9 mouse cellular contexts compared by ENCODE assay signal in genomic region chr19:34547976-34548375, GRCm38 (mm10). TPM values are rescaled to one million over a fixed set of nuclear protein-coding genes. Genes with fewer than 3 reads are reported as not detected.
DNase-seq lines count a peak whose midpoint lies in the region; ATAC-seq and TF ChIP-seq lines count a peak whose summit lies in the region.
"Had no signal": no experiment of that assay in that cellular context is flagged by ENCODE, and none has a peak within 500 bp of the region (broad histone marks: within the 10 kb centered on the region; RNA-seq: fewer than 3 reads in every experiment).

No protein-coding gene starts in this region.

- DNase-seq in midbrain, embryonic 10.5 days (ENCODE audit: low spot score), result peak; percentile 66
- DNase-seq in adrenal gland, postnatal 4 days (ENCODE audit: low spot score in 2 of 2), result peak; percentile 31 to 63
- DNase-seq in liver, adult 2 months (ENCODE audit: extremely low read depth, low read depth, low spot score), result peak; percentile 56
- peak; percentile 46 for DNase-seq in retina, postnatal 7 days (ENCODE audit: low read depth, low spot score)
- DNase-seq in urinary bladder, adult 2 months (ENCODE audit: low spot score), result peak; percentile 45

- no peak overlapping the region for H3K4me2 ChIP-seq in midbrain, embryonic 15.5 days
- H3K4me2 ChIP-seq: heart, embryonic 15.5 days had no signal

- H3K9me3 ChIP-seq in midbrain, embryonic 10.5 days (replicated peaks), result no peaks in the 10 kb centered on the region
- H3K9me3 ChIP-seq in midbrain, embryonic 15.5 days, result no peaks in the 10 kb centered on the region
- H3K9me3 ChIP-seq: heart, embryonic 15.5 days had no signal

- 28% methylated on average over 7 of the region's 7 CpGs for WGBS in midbrain, embryonic 10.5 days
- 31% methylated on average over 7 of the region's 7 CpGs for WGBS in midbrain, embryonic 15.5 days
- 49% methylated on average over 7 of the region's 7 CpGs for WGBS in liver, adult 2 months

- H3K4me3 ChIP-seq in midbrain, embryonic 10.5 days, result no peak overlapping the region
- H3K4me3 ChIP-seq in midbrain, embryonic 15.5 days, result no peak overlapping the region
- no peak overlapping the region for H3K4me3 ChIP-seq in liver, adult 2 months (ENCODE audit: insufficient read depth, low read depth, low read length)
- H3K4me3 ChIP-seq: heart, embryonic 15.5 days had no signal

- no peaks in the 10 kb centered on the region for H3K36me3 ChIP-seq in midbrain, embryonic 10.5 days
- no peaks in the 10 kb centered on the region for H3K36me3 ChIP-seq in midbrain, embryonic 15.5 days (replicated peaks)
- H3K36me3 ChIP-seq in liver, adult 2 months (ENCODE audit: control insufficient read depth, insufficient read depth, low read length), result no peaks in the 10 kb centered on the region
- H3K36me3 ChIP-seq: heart, embryonic 15.5 days had no signal

- ATAC-seq in midbrain, embryonic 15.5 days (replicated peaks), result no peak
- peak; percentile 71 for ATAC-seq in erythroblast, adult 5-6 weeks (replicated peaks; ENCODE audit: low FRiP score, poor library complexity, severe bottlenecking)
- ATAC-seq in inflammation-experienced regulatory T-cells, adult 6 months, result peak; percentile 41

- H3K79me2 ChIP-seq in liver, adult 2 months (ENCODE audit: control insufficient read depth, insufficient read depth, low read length), result no peaks in the 10 kb centered on the region

- H3K27ac ChIP-seq in midbrain, embryonic 10.5 days (replicated peaks), result no peak overlapping the region
- no peak overlapping the region for H3K27ac ChIP-seq in midbrain, embryonic 15.5 days
- no peak overlapping the region for H3K27ac ChIP-seq in liver, adult 2 months (replicated peaks; ENCODE audit: insufficient read depth, low read depth, low read length)
- H3K27ac ChIP-seq: heart, embryonic 15.5 days had no signal

- TF ChIP-seq POLR2A in liver, adult 2 months (IDR thresholded peaks at IDR 0.05; ENCODE audit: extremely low read depth, insufficient read depth, low read length), result no peak

- H3K4me1 ChIP-seq in midbrain, embryonic 10.5 days, result peaks cover 24% of the 10 kb centered on the region
- peaks cover 7% of the 10 kb centered on the region for H3K4me1 ChIP-seq in midbrain, embryonic 15.5 days
- H3K4me1 ChIP-seq in liver, adult 2 months (ENCODE audit: control insufficient read depth, insufficient read depth, low read length), result no peaks in the 10 kb centered on the region; the same call in 1 of the 2 replicates

- no peak overlapping the region for H3K9ac ChIP-seq in midbrain, embryonic 15.5 days
- no peak overlapping the region for H3K9ac ChIP-seq in liver, adult 2 months (ENCODE audit: low read depth, low read length)
- H3K9ac ChIP-seq: heart, embryonic 15.5 days had no signal

- H3K27me3 ChIP-seq in midbrain, embryonic 10.5 days (ENCODE audit: low read depth, poor library complexity, severe bottlenecking), result no peaks in the 10 kb centered on the region
- H3K27me3 ChIP-seq in midbrain, embryonic 15.5 days (replicated peaks), result no peaks in the 10 kb centered on the region
- no peaks in the 10 kb centered on the region for H3K27me3 ChIP-seq in liver, adult 2 months (ENCODE audit: control insufficient read depth, insufficient read depth, low read length)
- H3K27me3 ChIP-seq: heart, embryonic 15.5 days had no signal

- TF ChIP-seq CTCF in liver, adult 2 months (IDR thresholded peaks at IDR 0.05; ENCODE audit: low read depth, low read length), result peak; percentile 86

RNA-seq across cellular contexts. Expression of gene Ifit2, which starts 2.5 kb away (rescaled TPM):
- 3.8 and 5.3 TPM in 2 replicates for polyA plus RNA-seq in midbrain, embryonic 10.5 days (2016; fragmentation: Nextera tagmentation; extraction: Ambion mirVana)
- 6.8 and 7.2 TPM in 2 replicates for polyA plus RNA-seq in midbrain, embryonic 15.5 days (2015; fragmentation: Nextera tagmentation; extraction: Ambion mirVana)
- 1 to 10 TPM; 4.2 to 5.5 TPM for total RNA-seq in adrenal gland, postnatal 4 days (2021)
- total RNA-seq in erythroblast, adult 5-6 weeks (2015; ENCODE audit: low replicate concordance), result 3.3 and 3.8 TPM in 2 replicates
- total RNA-seq in erythroblast, adult 5-6 weeks (2017; ENCODE audit: low replicate concordance), result 6.3 and 6.8 TPM in 2 replicates
- 10 to 100 TPM; 21.6 to 26.7 (median 26.3) TPM for polyA plus RNA-seq in inflammation-experienced regulatory T-cells, adult 6 months (2017; shearing (Covaris generic))
- 3.6 and 8.0 TPM in 2 replicates for total RNA-seq in liver, adult 2 months (2014; rRNA removed)
- 0.29 and 0.35 TPM in 2 replicates for polyA plus RNA-seq in liver, adult 2 months (2012; rRNA removed)
- polyA plus RNA-seq in urinary bladder, adult 2 months (2012; rRNA removed), result 7.8 and 8.4 TPM in 2 replicates

RNA-seq across cellular contexts. Expression of gene Lipa, which starts 20.7 kb away (rescaled TPM):
- polyA plus RNA-seq in midbrain, embryonic 10.5 days (2016; fragmentation: Nextera tagmentation; extraction: Ambion mirVana), result 18.2 and 22.2 TPM in 2 replicates
- 22.8 and 24.0 TPM in 2 replicates for polyA plus RNA-seq in midbrain, embryonic 15.5 days (2015; fragmentation: Nextera tagmentation; extraction: Ambion mirVana)
- total RNA-seq in adrenal gland, postnatal 4 days (2021), result 100 to 1,000 TPM; 118 to 120 TPM
- 50.1 and 57.7 TPM in 2 replicates for total RNA-seq in erythroblast, adult 5-6 weeks (2015; ENCODE audit: low replicate concordance)
- 25.0 and 29.7 TPM in 2 replicates for total RNA-seq in erythroblast, adult 5-6 weeks (2017; ENCODE audit: low replicate concordance)
- polyA plus RNA-seq in inflammation-experienced regulatory T-cells, adult 6 months (2017; shearing (Covaris generic)), result 10 to 100 TPM; 64.4 to 96.0 (median 93.8) TPM
- total RNA-seq in liver, adult 2 months (2014; rRNA removed), result 159 and 192 TPM in 2 replicates
- 137 and 146 TPM in 2 replicates for polyA plus RNA-seq in liver, adult 2 months (2012; rRNA removed)
- 34.7 and 34.8 TPM in 2 replicates for polyA plus RNA-seq in urinary bladder, adult 2 months (2012; rRNA removed)

RNA-seq across cellular contexts. Expression of gene Ifit3, which starts 35.4 kb away (rescaled TPM):
- 0.21 and 0.30 TPM in 2 replicates for polyA plus RNA-seq in midbrain, embryonic 10.5 days (2016; fragmentation: Nextera tagmentation; extraction: Ambion mirVana)
- polyA plus RNA-seq in midbrain, embryonic 15.5 days (2015; fragmentation: Nextera tagmentation; extraction: Ambion mirVana), result 1.9 and 3.5 TPM in 2 replicates
- total RNA-seq in adrenal gland, postnatal 4 days (2021), result 1 to 10 TPM; 3.9 to 4.2 TPM
- total RNA-seq in erythroblast, adult 5-6 weeks (2015; ENCODE audit: low replicate concordance), result 1.5 and 5.6 TPM in 2 replicates
- total RNA-seq in erythroblast, adult 5-6 weeks (2017; ENCODE audit: low replicate concordance), result 2.6 and 5.9 TPM in 2 replicates
- polyA plus RNA-seq in inflammation-experienced regulatory T-cells, adult 6 months (2017; shearing (Covaris generic)), result 10 to 100 TPM; 19.4 to 35.1 (median 26.7) TPM
- total RNA-seq in liver, adult 2 months (2014; rRNA removed), result 21.3 and 39.2 TPM in 2 replicates
- polyA plus RNA-seq in liver, adult 2 months (2012; rRNA removed), result 3.4 and 5.8 TPM in 2 replicates
- 29.5 and 44.7 TPM in 2 replicates for polyA plus RNA-seq in urinary bladder, adult 2 months (2012; rRNA removed)

RNA-seq across cellular contexts. Expression of gene Ifit1bl1, which starts 53.8 kb away (rescaled TPM):
- 0.29 TPM in 1 of 2 replicates, not detected in the other for polyA plus RNA-seq in midbrain, embryonic 10.5 days (2016; fragmentation: Nextera tagmentation; extraction: Ambion mirVana)
- polyA plus RNA-seq in midbrain, embryonic 15.5 days (2015; fragmentation: Nextera tagmentation; extraction: Ambion mirVana), result 0.97 and 1.0 TPM in 2 replicates
- under 1 TPM; 0.56 to 0.68 TPM for total RNA-seq in adrenal gland, postnatal 4 days (2021)
- 0.58 TPM in 1 of 2 replicates, not detected in the other for total RNA-seq in erythroblast, adult 5-6 weeks (2015; ENCODE audit: low replicate concordance)
- 1.3 and 1.8 TPM in 2 replicates for total RNA-seq in erythroblast, adult 5-6 weeks (2017; ENCODE audit: low replicate concordance)
- 100 to 1,000 TPM in 1 of 3 experiments, 10 to 100 TPM in 2; 76.3 to 104 (median 82.1) TPM for polyA plus RNA-seq in inflammation-experienced regulatory T-cells, adult 6 months (2017; shearing (Covaris generic))
- 0.34 and 0.92 TPM in 2 replicates for total RNA-seq in liver, adult 2 months (2014; rRNA removed)
- polyA plus RNA-seq in liver, adult 2 months (2012; rRNA removed), result 0.07 and 0.18 TPM in 2 replicates
- polyA plus RNA-seq in urinary bladder, adult 2 months (2012; rRNA removed), result 0.84 and 0.87 TPM in 2 replicates

RNA-seq across cellular contexts. Expression of gene Ifit3b, which starts 59.8 kb away (rescaled TPM):
- 0.12 TPM in 1 of 2 replicates, not detected in the other for polyA plus RNA-seq in midbrain, embryonic 10.5 days (2016; fragmentation: Nextera tagmentation; extraction: Ambion mirVana)
- 0.26 and 0.37 TPM in 2 replicates for polyA plus RNA-seq in midbrain, embryonic 15.5 days (2015; fragmentation: Nextera tagmentation; extraction: Ambion mirVana)
- 1 to 10 TPM; 1.5 to 2.0 TPM for total RNA-seq in adrenal gland, postnatal 4 days (2021)
- not detected in 2 replicates for total RNA-seq in erythroblast, adult 5-6 weeks (2015; ENCODE audit: low replicate concordance)
- total RNA-seq in erythroblast, adult 5-6 weeks (2017; ENCODE audit: low replicate concordance), result 0.56 and 0.77 TPM in 2 replicates
- polyA plus RNA-seq in inflammation-experienced regulatory T-cells, adult 6 months (2017; shearing (Covaris generic)), result 1 to 10 TPM; 4.1 to 6.7 (median 6.2) TPM
- 5.5 and 9.7 TPM in 2 replicates for total RNA-seq in liver, adult 2 months (2014; rRNA removed)
- polyA plus RNA-seq in liver, adult 2 months (2012; rRNA removed), result 1.3 and 1.8 TPM in 2 replicates
- 6.8 and 10.8 TPM in 2 replicates for polyA plus RNA-seq in urinary bladder, adult 2 months (2012; rRNA removed)
